Mouse (Mus musculus): ENCODE results near the gene Slc27a5.

GRCm38 (mm10) chr7:13032541-13032940, 34.5 kb upstream of the Slc27a5 start:
- no peak for TF ChIP-seq ZC3H11A (IDR thresholded peaks at IDR 0.05; ENCODE audit: borderline replicate concordance, low read depth, low read length)
- no peak for TF ChIP-seq CHD2 (IDR thresholded peaks at IDR 0.05; ENCODE audit: low read depth, low read length)
- no peak for TF ChIP-seq ZNF384 (IDR thresholded peaks at IDR 0.05; ENCODE audit: low read depth, low read length)
- TF ChIP-seq MAFK (IDR thresholded peaks at IDR 0.05; ENCODE audit: insufficient read depth, low read depth, low read length), result no peak
- TF ChIP-seq HCFC1 (IDR thresholded peaks at IDR 0.05; ENCODE audit: borderline replicate concordance, insufficient read depth, low read length), result no peak
